ENCODE assay signal across 11 mouse cellular contexts in genomic region chr11:57973001-57973912, GRCm38 (mm10). TPM values are rescaled to one million over a fixed set of nuclear protein-coding genes. Genes with fewer than 3 reads are reported as not detected.
DNase-seq lines count a peak whose midpoint lies in the region; ATAC-seq lines count a peak whose summit lies in the region.
"Had no signal": no experiment of that assay in that cellular context is flagged by ENCODE, and none has a peak within 500 bp of the region (broad histone marks: within the 10 kb centered on the region; RNA-seq: fewer than 3 reads in every experiment).

No protein-coding gene starts in this region.

- no peak overlapping the region for H3K4me3 ChIP-seq in kidney, embryonic 14.5 days (ENCODE audit: low read length)
- H3K4me3 ChIP-seq in liver, embryonic 13.5 days (replicated peaks), result no peak overlapping the region
- H3K4me3 ChIP-seq in stomach, embryonic 15.5 days (replicated peaks), result no peak overlapping the region
- H3K4me3 ChIP-seq: midbrain, embryonic 12.5 days had no signal

- H3K4me1 ChIP-seq in kidney, embryonic 14.5 days (ENCODE audit: control insufficient read depth, insufficient read depth, low read length), result 0 out of 2 replicates have a peak, but pooled peaks cover 2% of the 10 kb centered on the region
- peaks cover 49% of the 10 kb centered on the region for H3K4me1 ChIP-seq in liver, embryonic 13.5 days (replicated peaks)
- peaks cover 7% of the 10 kb centered on the region for H3K4me1 ChIP-seq in stomach, embryonic 15.5 days
- H3K4me1 ChIP-seq: midbrain, embryonic 12.5 days had no signal

- no peak overlapping the region for H3K27ac ChIP-seq in kidney, embryonic 14.5 days (ENCODE audit: low read depth, low read length)
- H3K27ac ChIP-seq in liver, embryonic 13.5 days, result peak overlapping the region; percentile 61
- peak overlapping the region; percentile 74 for H3K27ac ChIP-seq in stomach, embryonic 15.5 days
- H3K27ac ChIP-seq: midbrain, embryonic 12.5 days had no signal

- H3K9me3 ChIP-seq in kidney, embryonic 14.5 days (ENCODE audit: control insufficient read depth, low read length), result no peaks in the 10 kb centered on the region
- H3K9me3 ChIP-seq in liver, embryonic 13.5 days (replicated peaks), result no peaks in the 10 kb centered on the region; the same call in 1 of the 2 replicates
- no peaks in the 10 kb centered on the region for H3K9me3 ChIP-seq in stomach, embryonic 15.5 days
- H3K9me3 ChIP-seq: midbrain, embryonic 12.5 days had no signal

- H3K9ac ChIP-seq in kidney, embryonic 14.5 days (ENCODE audit: low read depth, low read length), result no peak overlapping the region
- no peak overlapping the region for H3K9ac ChIP-seq in liver, embryonic 13.5 days
- H3K9ac ChIP-seq in stomach, embryonic 15.5 days, result no peak overlapping the region
- H3K9ac ChIP-seq: midbrain, embryonic 12.5 days had no signal

- 69% methylated on average over 13 of the region's 13 CpGs for WGBS in kidney, embryonic 14.5 days
- WGBS in liver, embryonic 13.5 days (ENCODE audit: insufficient replicate concordance), result 71% methylated on average over 13 of the region's 13 CpGs
- WGBS in stomach, embryonic 15.5 days, result 55% methylated on average over 13 of the region's 13 CpGs

- no peak for ATAC-seq in kidney, embryonic 14.5 days (ENCODE audit: low FRiP score, low TSS enrichment)
- ATAC-seq in liver, embryonic 13.5 days (ENCODE audit: low read depth), result peak; percentile 47
- peak; percentile 51 for ATAC-seq in stomach, embryonic 15.5 days (ENCODE audit: insufficient read depth, low FRiP score, low read depth)
- ATAC-seq in megakaryocyte-erythroid progenitor cell, adult 5-6 weeks (replicated peaks; ENCODE audit: low FRiP score, low TSS enrichment, poor library complexity, severe bottlenecking), result no peak
- ATAC-seq: inflammation-experienced regulatory T-cells, adult 6 months had no signal

- H3K4me2 ChIP-seq in kidney, embryonic 14.5 days (replicated peaks; ENCODE audit: low read depth, low read length), result no peak overlapping the region
- no peak overlapping the region for H3K4me2 ChIP-seq in liver, embryonic 13.5 days
- H3K4me2 ChIP-seq in stomach, embryonic 15.5 days, result no peak overlapping the region
- H3K4me2 ChIP-seq: midbrain, embryonic 12.5 days had no signal

- no peaks in the 10 kb centered on the region for H3K27me3 ChIP-seq in kidney, embryonic 14.5 days (ENCODE audit: control insufficient read depth, insufficient read depth, low read length)
- H3K27me3 ChIP-seq in liver, embryonic 13.5 days, result no peaks in the 10 kb centered on the region
- H3K27me3 ChIP-seq in stomach, embryonic 15.5 days (replicated peaks), result no peaks in the 10 kb centered on the region
- H3K27me3 ChIP-seq: CH12.LX; midbrain, embryonic 12.5 days had no signal

- H3K36me3 ChIP-seq in kidney, embryonic 14.5 days (ENCODE audit: control insufficient read depth, insufficient read depth, low read length), result no peaks in the 10 kb centered on the region
- H3K36me3 ChIP-seq in liver, embryonic 13.5 days, result no peaks in the 10 kb centered on the region
- no peaks in the 10 kb centered on the region for H3K36me3 ChIP-seq in stomach, embryonic 15.5 days
- H3K36me3 ChIP-seq: midbrain, embryonic 12.5 days had no signal

- peak; percentile 88 for DNase-seq in kidney, adult 11 months
- DNase-seq in cerebellum, postnatal 25 days, result peak; percentile 72 to 76
- no peak for DNase-seq in liver, embryonic 13.5 days
- DNase-seq in right cerebral cortex, postnatal 10 days (ENCODE audit: low spot score in 2 of 2), result no peak
- no peak for DNase-seq in embryo, embryonic 10 days (ENCODE audit: low spot score)

RNA-seq across cellular contexts. Expression of gene Larp1, which starts 35.6 kb away (rescaled TPM):
- 21.5 and 25.0 TPM in 2 replicates for polyA plus RNA-seq in kidney, embryonic 14.5 days (2014; fragmentation: Nextera tagmentation; extraction: Ambion mirVana)
- polyA plus RNA-seq in liver, embryonic 13.5 days (2015; fragmentation: Nextera tagmentation; extraction: Ambion mirVana), result 19.9 and 21.6 TPM in 2 replicates
- 25.6 and 27.4 TPM in 2 replicates for polyA plus RNA-seq in stomach, embryonic 15.5 days (2015; fragmentation: Nextera tagmentation; extraction: Ambion mirVana)
- 138 and 152 TPM in 2 replicates for total RNA-seq in megakaryocyte-erythroid progenitor cell, adult 5-6 weeks (2014; fragmentation: Nextera tagmentation)
- 50.4 and 67.2 TPM in 2 replicates for total RNA-seq in megakaryocyte-erythroid progenitor cell, adult 5-6 weeks (2017)

Comparison
In these comparisons a context has a peak if more than half of its experiments do, and no peak if none do; other contexts are left out.
1. DNase-seq: peak in kidney, adult 11 months (single experiment) and cerebellum, postnatal 25 days (2 of 2); none in liver, embryonic 13.5 days (single experiment), right cerebral cortex, postnatal 10 days (0 of 2) and embryo, embryonic 10 days (single experiment).
2. ATAC-seq: peak in liver, embryonic 13.5 days (single experiment) and stomach, embryonic 15.5 days (single experiment); none in kidney, embryonic 14.5 days (single experiment) and megakaryocyte-erythroid progenitor cell, adult 5-6 weeks (single experiment).